Mouse (Mus musculus): ENCODE measurements around the gene Sfxn1.
A peak's percentile ranks its signal among the peaks of the same experiment; 100 is the strongest.

The Sfxn1 gene

DNA sequence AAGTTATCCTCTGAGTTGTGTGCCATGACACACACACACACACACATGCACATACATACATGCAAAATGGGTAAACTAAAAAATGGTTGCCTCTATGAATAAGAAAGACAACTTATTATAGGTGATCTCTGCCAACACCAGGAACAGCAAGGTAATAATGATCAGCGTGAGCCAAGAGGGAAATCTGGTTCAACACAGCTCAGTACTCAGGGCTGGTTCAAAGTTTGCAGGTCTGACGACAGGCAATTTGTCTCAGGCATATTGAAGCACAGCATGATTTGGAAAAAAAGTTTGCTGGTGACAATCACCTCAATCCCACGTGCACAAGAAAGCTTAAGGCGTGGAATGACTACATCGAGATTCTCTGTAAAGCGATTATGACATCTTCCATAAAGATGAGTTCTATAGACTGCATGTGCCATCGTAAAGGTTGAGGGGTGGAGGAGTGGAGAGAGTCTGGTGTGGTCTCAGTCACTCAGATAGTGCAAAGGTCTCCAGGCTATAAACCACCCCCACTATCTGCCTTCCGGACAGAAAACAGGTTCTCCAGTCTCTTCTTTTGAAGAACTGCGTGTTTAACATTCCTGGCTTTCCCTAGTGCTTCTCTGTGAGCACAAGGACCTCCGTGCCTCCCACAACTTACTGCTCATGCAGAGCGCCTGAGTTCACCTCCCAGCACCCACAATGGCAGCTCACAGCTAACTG lies 6.0 kb downstream of the Sfxn1 start:
- DNase-seq = no peak

DNA sequence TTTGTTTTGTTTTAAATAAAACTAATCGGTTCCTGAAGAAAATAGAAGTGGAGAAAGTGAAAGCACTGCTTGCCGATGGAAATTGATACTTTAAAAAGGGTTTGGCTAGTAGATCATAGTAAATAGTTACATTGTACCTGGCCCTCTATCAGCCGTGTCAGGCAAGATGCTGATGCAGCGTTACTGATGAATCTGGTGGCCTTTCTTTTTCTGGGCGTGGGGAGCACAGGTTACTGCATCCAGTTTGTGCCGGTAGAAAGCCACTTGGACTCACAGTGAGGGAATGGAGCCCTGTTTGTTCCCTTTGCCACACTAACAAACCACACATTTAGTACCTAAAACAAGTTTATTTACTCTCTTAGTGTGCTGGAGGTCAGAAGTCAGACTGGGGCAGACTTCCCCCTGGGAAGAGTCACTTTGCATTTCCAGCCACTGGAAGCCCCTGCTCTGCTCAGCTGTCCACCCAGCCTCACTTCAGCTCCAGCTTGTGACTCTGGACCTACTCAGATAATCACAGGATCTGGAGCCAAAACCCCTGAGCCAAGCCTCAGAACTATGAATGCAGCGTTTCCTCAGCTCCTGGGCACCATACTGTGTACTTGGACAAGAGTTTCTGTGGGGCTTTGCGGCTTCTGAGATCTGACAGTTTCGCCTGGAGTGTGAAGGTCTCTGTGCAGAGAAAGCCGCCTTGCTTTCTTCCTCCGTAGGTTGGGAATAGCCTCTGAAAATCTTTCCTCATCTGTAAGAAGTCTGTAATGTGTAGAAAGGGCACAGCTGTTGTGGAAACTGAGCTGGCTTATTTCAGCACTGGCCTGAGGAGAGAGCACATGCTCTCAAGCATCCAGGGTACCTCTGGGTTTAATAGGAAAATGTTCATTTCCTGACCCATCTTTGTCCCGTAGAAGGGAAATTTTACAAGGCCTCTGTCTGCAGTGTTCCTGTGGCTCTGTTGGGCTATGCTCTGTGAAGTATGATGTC lies 8.4 kb downstream of the Sfxn1 start:
- no peak for DNase-seq

DNA sequence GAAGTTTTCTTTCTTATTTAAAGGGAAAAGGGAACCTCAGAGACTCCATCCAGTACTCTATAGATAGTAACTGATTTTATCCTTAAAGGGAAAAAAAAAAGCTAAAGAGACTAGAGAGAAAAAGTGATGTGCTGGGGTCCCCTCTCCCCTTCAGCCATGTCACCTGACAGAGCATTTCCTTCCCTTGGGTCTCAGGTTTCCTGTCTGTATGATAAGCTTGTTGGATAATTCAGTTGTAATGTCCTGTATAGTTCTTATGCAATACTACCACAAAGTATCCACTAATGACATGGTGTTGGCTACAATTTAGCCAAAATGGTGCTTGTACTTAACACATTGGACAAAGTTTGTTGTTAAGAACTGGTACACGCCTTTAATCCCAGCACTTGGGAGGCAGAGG lies 9.1 kb downstream of the Sfxn1 start:
- no peak for DNase-seq

DNA sequence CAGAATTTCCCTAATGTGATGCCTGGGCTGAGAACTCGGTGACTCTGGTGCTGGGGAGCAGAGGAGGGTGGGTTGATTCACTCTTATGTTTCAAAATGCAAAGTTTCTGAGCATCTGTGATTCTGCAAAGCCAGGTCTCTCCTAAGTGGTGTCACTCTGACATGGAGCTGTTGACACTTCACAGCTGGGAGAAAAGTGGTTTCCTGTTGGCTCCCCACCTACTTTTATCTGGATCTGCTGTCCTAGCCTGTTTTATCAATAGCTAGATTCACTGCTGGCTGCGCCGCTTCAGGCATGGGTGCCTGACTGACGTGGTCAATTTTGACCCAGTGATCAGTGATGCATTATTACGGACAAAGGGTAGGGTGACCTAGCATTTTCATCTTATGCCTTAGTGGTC lies 11.3 kb downstream of the Sfxn1 start:
- no peak for DNase-seq

DNA sequence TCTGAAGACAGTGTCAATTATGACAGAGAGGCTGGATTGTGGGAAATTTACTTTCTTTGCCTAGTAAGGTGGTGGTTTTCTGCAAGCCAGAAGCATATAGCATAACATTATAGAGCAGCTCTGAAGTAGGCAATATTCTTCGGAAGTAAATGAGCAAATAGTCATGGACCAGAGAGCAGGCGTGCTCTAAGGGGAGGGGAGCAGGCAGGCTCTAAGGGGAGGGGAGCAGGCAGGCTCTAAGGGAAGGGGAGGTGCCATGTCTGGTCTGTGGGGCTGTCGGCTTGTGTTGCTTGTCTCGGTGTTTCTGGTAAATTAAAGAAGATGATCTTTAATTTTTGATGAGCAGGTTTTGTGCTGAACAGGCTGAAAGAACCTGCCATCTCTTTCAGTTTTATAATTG lies 12.5 kb downstream of the Sfxn1 start:
- no peak for DNase-seq

DNA sequence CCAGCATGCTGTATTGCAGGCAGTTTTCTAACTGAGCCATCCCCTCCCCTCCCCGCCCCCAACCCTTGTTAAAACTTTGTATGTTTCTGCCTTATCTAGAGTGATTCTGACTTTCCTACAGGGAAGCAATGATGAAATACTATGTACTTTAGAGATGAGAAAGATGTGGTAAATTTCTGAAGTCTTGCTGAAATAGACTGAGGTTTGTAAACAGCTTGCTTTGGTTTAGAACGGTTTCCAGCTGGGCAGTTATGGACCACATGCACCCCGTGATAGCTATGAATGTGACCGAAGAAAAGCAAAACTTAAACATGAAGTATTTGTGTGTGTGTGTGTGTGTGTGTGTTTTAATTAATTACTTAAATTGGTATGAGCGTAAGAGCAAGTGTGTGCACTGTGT lies 13.2 kb downstream of the Sfxn1 start:
- no peak for DNase-seq

DNA sequence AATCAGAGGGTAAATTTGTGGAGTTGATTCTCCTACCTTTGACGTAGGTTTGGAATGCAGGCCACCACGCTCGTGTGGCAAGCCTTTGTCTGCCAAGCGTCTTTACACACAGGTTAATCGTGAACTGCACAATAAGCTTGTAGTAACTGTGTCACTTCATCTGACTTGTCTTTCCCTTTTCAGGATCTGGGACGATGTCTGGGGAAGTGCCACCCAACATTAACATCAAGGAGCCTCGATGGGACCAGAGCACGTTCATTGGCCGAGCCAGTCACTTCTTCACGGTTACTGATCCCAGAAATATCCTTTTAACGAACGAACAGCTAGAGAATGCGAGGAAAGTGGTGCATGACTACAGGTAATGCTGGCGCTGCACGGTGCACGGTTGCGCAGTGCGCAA lies 13.6 kb downstream of the Sfxn1 start:
- DNase-seq = no peak

DNA sequence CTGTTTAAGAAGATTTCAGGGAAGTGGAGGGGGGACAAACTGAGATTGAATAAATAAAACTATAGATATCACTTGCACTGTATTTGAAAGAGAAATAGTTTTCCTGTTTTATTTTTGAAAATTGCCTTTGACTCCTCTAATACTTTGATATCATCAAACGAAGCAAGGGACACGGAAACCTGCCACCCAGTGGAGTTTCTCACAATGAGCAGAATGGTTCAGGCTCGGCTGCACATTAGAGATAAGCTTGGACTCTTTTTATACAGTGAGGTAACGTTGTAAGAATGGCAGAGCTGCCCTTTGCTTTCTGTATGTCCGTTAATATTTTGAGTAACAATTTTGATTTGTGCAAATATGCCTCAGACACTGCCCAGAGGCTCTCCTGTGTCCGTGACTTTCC lies 20.1 kb downstream of the Sfxn1 start:
- DNase-seq = no peak

DNA sequence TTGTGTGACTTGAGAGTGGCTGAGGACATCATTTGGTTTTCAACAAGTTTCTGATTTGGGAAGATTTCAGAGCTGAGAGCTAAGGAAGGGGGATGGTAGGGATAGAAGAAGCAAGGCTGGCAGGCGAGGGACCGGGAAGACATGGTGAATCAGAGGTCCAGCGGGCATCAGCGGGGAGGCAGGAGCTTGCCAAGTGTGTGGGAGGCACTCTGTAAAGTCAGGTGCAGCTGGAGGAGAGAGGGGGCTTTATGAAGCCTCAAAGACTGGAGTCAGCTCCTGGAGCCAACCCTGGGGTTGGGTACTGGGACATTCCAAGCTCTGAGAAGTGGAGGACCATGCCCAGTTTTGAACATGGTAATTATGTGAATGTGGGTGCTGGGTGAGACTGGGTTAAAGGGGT lies 22.7 kb downstream of the Sfxn1 start:
- no peak for DNase-seq

DNA sequence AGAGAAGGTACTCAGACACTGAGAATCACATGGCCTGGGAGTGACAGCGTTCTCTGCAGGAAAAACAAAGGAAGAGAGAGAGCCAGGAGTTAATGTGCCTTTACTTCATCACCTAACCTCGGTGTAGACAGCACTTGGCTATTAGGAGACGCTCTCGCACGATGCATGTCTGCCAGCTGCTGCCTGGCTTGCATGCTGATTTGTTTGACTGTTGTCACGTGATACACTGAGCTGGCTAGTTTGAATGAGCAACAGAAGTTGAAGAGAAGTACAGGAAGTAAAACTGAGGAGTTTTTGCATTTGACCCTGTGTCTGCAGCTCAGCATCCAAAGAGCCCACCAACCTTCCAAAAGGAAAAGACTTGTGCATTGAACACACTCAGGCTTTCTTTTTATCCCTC lies 23.3 kb downstream of the Sfxn1 start:
- no peak for DNase-seq

DNA sequence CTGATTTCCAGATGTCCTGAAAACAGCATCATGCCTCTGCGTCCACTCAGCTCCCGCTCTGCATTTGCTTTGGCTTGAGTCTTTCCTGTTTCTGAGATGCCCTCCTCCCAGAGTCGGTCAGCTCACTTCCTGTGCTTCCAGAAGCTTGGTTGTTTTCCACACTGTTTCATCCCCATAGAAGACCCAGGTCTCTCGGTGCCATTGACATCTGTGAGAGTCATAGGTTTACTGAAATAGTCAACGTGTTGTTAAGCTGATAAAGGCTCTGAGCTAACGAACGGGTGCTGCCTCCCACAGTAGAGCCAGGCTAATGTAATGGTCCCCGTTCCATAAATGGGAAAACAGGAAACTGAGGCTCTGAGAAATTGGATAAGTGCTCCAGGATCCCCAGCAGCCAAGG lies 24.1 kb downstream of the Sfxn1 start:
- DNase-seq = no peak

DNA sequence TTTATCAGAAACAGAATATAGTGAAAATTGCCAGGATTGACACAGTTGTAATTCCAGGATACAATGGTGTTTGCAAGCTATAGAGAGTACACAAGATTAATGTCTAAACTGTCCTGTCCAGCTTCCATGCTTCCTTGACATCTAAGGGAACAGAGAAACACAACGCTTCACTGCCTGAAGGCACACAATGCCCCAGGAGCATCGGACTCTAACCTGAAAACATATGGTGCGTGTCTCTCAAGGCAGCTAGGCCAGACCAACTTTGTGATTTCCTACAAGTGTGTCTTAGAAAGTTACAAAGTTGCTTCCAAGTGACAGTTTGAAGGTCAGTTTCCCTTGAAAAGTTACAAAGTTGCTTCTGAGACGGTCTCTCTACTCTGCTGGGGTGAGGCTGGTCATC lies 25.6 kb downstream of the Sfxn1 start:
- no peak for DNase-seq

DNA sequence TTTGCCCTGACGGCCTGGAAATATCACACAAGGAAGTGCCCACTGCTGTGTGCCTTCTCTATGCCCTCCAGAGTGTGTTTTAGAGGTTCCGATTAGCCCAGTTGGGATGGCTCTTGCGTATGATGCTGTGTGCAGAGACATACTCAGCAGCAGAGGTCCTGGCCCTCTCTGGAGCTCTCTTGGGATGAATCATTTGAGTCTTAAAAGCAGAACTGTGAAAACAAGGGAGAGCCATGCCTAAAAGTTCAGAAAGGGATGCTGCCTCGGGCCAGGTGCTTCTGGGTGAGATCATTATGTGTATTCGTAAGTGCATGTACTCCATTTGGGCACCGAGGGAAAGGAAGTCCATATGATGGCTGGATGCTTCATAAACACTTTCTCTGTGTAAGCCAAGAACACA lies 26.1 kb downstream of the Sfxn1 start:
- no peak for DNase-seq

DNA sequence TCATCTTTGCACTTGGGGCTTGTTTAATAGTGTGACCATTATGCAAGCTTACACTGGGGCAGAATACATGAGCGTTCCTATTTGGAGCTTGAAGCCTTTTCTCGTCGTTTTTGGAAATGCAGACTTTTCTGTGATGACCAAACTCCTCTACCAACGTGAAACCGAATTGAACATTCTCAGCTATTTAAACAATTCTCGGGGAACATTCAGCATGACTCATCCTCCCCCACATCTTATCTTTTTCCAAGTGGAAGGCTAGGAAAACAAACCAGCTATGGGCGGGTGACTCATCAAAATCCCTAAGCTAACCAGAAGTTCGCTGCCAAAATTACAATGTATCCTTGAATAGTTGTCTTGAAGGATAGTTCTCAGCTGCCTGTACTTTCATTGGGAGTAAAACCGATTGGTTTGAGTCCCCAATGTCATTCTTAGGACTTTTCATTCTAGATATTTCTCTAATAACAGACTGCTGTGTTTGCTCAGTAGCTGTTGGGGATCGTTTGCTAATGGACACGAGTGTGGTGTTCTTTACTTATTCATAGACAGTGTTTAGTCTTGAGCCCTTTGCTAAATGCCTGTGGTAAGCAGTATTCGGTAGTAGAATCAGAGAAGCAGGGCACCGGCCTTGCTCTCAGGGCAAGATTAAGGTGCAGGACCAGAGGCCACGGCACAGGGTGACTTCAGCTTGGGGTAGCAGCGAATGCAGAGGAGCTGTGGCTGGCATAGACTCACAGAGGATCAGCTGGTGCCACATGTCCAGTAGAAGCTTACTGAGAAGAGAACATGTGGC lies 29.6 kb downstream of the Sfxn1 start:
- no peak for DNase-seq

DNA sequence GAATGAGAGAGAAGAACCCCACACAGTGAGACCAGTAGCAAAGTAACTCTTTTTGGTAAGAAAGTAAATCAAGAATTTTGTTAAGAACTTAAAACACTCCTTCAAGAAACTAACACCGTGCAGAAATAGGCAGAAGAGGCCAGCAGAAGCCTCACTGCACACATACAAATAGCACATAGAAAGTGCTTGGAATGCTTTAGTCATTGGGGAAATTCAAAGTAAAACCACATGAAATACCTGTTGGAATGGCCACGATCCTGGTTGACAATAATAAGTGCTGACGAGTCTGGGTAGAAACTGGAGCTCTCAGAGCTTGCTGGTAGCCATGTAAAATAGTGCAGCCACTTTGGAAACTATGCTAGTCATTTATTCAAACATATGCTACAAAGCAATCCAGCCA lies 30.4 kb downstream of the Sfxn1 start:
- DNase-seq = no peak

DNA sequence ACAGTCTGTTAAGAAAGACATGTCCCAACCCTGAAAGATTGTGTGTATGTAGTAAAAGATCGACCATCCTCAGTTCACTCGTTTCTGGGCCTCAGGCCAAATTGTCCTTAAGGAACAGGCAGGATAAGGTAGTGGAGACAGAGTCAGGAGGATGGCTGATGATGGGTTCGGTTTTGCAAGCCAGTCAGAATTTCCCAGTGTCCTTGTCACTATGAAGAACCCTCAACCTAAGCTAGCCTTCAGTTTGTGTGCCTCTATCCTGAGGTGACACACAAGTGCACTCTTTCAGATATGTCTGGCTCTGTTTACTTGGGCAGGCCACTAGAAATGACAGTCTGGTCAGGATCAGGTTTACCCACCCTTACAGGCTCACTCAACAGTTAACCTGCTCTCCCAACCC lies 31.6 kb downstream of the Sfxn1 start:
- no peak for DNase-seq

DNA sequence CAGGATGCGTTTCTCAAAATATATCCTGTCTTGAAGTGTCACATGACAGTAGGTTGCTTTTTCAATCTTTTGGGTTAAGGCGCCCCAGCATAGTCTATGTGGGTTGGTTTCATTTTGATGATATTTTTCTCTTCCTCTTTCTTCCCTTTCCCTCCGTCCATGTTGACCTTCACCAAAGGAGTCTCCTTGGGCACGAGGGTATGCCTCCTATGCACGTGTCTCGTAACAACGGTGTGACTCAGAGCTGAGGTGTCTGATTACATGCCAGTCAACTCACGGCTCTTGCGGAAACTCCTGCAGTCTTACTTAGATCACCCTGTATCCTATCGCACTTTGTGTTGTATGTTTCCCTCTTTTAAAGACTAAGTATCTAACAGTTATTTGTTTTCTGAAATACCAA lies 32.2 kb downstream of the Sfxn1 start:
- no peak for DNase-seq

DNA sequence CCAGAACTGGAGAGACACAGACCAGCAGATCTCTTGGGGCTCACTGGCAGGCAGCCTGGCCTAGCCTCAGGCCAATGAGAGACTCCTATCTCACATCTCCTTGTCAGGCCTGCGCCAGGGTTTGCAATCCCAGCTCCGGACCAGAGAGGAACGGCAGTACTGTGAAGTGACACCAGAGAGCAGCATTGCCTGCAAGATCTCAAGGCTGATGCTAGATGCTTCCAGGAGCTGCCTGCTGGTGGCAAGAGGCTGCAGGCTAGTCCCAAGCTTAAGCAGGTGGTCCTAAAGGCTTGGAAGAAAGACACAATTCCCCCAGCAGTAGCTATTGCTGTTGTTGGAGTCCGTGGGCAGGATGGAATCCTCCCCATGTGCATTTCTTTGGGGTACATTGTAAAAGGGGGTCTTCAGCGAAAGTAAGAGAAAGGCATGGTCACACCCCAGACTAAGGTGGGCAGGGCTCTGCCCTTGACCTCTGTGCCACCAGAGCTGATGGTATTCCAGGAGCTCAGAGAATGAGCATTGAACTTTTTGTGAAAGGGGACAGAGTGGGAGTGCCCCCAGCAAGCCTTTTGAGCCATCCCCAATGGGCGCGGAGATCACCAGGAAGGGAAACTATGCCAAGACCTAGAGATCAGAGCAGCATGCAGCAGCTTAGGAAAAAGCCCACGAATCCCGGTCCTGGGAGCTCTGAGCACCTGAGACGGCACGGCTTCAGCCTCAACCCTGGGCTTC lies 42.3 kb downstream of the Sfxn1 start:
- DNase-seq = peak; percentile 79 to 80

DNA sequence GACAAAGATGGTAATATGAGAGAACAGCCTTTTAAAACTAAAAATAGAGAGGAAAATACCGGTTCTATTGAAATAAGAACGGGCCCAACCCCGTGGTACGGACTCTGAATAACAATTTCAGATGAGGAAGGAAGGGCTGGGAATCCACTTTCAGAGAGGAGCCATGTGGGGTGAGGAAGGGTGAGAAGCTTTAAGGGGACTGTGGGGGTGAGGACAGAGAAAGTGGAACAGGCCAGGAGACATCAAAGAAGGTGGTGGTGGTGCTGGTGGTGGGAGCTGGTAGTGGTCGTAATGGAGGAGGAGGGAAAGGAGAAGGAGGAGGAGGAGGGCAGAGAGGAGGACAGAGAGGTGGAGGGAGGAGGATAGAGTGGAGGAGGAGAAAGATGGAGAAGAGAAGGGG lies 43.3 kb downstream of the Sfxn1 start:
- DNase-seq = no peak

DNA sequence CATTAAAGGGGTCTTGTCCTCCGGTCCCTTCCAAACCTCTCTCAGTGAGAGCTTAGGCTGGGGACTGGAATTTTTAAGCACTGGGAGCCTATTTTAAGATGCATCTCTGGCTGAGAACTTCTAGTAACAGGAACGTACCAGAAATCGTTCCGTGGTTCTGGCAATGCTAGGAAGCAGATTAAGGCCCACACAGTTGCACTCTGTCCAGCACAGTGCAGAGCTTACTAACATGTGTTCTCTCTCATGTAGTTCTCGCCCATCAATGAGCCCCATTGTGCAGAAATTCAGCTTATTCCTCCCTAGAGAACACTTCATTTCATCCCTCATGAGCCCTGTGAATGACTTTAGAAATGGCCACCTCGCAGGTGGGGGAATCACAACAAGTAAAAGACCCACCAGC lies 44.1 kb downstream of the Sfxn1 start:
- DNase-seq = no peak

DNA sequence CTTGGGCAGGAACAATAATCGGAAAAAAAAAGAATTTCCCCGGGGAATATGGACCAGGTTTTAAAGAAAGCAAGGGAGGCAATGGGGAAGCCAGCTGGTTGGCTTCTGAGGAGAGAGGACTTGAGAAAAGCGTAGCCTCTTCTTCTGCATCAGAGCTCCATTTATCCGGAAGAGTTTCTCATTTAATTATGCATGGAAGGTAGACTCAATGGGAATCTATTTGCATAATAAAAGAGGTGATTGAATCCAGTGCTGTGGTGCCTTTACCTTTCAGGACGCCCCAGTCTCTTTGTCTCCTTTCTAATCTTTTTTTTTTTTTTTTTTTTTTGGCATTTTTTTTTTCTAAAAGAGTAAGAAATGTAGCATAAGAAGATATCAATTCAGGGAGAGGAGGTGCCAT lies 46.7 kb downstream of the Sfxn1 start:
- no peak for DNase-seq

DNA sequence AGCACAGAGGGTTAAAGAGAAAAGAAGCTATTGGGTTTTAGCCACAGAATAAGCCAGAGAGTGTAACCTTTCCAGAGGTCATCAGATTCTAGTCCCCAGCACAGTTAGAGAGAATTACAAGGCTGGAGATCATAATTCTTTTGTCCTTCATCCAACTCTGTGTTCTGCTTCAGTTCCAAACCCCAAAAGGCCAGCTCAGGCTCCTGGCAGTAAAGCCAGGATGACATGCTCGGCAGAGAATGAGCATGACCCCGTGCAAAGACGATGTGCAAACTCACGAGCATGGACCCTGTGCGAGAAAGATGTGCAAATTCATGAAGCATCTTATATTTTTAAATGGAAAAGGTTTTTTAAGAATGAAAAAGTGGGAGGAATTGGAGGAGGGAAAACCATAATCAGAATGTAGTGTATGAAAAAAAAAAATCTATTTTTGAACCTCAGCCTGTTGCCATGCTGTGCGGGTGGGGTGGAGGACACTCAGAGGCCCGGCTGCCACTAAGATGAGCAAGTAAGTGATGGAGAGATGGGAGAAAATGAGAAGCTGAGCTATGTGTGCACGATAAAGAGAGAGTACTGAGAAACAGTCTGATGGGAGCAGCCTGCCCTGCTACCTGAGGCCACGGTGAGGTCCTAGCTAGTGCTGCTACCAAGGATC lies 66.2 kb downstream of the Sfxn1 start:
- no peak for DNase-seq
